Mouse (Mus musculus): ENCODE data around the gene Hspe1.
"Not testable (repeated sequence)": the region's sequence is repeated elsewhere in the genome, so short reads cannot be mapped to it uniquely, and the experiment has no call there.

Gene Hspe1

GRCm38 (mm10) chr1:55086868-55087400, 998 bp upstream of the Hspe1 start:
- DNase-seq = peak; percentile 87

DNA sequence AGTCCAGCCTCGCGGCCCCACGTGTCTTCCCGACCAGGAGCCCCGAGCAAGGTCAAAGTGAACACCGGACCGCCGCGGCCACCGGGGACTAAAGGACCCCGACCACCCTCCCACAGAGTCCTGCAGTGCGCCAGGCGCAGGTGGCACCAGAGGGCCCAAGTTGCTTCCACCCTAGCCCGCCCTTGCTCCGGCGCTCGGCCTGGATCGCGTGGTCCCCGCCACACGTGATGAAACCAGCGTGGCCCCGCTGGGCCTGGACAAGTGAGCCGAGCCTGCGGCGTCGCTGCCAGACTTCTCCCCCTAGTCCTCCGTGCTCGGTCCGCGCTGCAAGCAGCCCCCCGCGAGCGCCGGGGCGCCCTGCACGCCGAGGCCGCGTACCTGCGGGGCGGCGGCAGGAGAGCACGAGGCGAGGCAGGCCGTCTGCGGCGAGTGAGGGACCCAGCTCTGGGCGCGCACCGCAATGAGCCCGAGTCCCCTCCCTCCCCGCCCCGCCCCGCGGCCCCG, 479 bp upstream of the Hspe1 start:
- DNase-seq = peak; percentile 65

GRCm38 (mm10) chr1:55088611-55089497, 922 bp downstream of the Hspe1 start:
- no peak for DNase-seq

DNA sequence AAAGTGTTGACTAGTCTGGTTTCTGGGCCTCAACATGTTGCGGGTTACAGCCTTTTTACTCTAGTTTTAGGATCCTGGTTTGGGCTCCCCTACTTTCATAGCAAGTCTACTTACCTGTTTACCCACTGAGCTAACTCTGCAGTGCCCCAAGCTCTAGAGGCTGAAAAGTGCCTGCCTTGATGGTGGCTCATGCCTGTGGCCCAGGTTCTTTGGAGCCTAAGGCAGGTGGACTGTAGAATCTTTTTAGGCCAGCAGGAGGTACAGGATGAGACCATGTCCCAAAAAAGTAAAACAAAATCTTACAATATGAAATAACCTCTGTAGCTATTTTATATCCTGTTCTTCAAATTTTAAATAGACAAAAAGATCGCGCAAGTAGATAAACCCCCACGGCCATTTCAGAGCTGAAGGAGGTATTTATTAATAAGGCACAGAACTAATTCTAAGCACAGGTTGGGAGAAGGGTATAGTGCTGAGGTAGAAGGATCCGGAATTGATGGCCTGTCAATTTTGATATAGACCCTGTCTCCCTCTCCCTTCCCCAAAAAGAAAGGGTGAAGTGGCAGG, 1.6 kb downstream of the Hspe1 start:
- no peak for DNase-seq

DNA sequence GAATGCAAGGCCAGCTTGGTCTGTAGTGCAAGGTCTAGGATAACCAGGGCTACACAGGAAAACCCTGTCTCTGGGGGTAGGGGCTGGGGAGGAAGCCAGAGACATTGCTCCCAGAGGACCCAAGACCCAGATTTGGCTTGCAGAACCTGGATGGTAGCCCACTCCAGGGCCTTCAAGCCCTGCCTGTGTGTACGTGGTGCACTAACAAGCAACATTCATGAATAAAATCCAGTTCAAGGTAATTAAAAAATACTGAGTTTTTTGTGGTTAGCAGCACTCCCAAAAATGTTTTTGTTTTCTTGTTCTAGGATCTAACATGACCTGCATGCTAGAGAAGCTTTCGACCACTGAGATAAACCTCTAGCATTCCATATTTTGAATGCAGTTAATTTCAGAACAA, 4.1 kb downstream of the Hspe1 start:
- DNase-seq = no peak

DNA sequence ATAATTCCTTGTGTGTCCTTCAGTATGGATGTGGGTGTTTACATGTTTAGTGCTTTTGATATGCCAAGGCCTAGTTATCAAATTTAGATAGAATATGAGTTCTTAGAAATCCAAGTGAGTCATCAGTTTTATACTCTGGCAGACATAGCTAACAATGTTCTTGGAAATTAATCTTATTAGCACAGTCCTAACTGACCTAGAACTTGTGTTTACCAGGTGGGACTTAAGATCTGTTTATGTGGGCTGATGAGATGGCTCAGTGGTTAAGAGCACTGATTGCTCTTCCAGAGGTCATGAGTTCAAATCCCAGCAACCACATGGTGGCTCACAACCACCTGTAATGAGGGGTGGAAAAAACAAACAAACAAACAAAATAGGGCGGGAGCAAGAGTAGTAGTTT, 4.5 kb downstream of the Hspe1 start:
- DNase-seq = no peak

- DNase-seq = no peak
Observed at GRCm38 (mm10) chr1:55106919-55107585, 19.1 kb downstream of the Hspe1 start.

DNA sequence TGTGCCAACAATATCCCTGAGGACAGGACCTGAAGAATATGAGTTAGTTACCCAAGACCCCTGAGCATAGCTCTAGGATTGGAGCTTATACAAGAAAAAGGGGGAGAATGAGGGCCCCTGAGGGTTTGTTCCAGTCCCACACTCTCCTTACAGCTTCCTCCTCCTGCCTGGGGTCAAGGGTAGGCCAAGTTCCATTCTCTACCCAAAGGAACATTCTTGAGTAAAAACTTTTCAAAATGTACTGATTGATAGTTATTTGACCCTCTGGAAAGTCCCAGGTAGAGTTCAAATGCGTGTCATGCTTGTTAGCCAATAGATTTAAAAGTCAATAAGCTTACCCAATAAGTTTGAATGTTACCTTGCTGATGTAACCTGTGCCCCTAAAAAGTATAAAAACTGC, 19.7 kb downstream of the Hspe1 start:
- DNase-seq = no peak

GRCm38 (mm10) chr1:55108473-55108872, 20.5 kb downstream of the Hspe1 start:
- no peak for DNase-seq

GRCm38 (mm10) chr1:55109066-55109766, 21.3 kb downstream of the Hspe1 start:
- no peak for DNase-seq

GRCm38 (mm10) chr1:55123046-55123445, 35.1 kb downstream of the Hspe1 start:
- DNase-seq = no peak

DNA sequence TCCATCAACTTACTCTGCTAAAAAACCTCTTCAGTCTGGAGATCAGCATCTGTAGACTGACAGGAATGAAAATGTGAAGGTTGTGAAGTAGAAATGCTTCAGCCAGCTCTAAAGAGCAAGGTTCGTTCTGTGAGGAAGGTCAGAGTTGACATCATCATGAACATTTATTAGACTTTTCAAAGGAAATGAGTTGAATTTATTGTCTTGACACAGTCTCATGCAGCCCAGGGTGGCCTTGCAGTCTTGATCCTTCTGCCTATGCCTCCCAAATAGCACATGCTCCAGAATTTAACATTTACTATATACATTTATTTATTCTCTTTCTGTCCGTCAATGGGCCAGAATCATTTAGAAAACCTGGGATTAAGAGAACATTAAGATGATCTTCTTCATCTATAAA, 35.6 kb downstream of the Hspe1 start:
- no peak for DNase-seq

GRCm38 (mm10) chr1:55124136-55124535, 36.2 kb downstream of the Hspe1 start:
- DNase-seq = not testable (repeated sequence)

DNA sequence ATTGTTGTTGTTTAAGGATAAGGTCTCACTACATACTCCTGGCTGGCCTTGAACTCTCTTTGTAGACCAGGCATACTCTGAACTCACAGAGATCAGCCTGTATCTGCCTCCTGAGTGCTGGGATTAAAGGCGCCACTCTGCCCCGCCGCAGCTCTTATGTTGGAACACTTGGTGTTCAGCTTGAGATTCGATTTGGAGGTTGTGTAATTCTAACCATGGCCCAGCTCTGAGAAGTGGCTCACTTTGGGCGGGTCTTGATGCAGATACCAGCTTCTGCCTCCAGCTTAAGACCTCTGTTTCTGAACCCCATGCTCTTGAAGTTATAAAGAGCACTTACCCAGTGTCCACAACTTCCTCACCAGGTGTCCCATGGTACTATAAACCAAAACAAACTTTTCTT, 41.8 kb downstream of the Hspe1 start:
- DNase-seq = no peak

DNA sequence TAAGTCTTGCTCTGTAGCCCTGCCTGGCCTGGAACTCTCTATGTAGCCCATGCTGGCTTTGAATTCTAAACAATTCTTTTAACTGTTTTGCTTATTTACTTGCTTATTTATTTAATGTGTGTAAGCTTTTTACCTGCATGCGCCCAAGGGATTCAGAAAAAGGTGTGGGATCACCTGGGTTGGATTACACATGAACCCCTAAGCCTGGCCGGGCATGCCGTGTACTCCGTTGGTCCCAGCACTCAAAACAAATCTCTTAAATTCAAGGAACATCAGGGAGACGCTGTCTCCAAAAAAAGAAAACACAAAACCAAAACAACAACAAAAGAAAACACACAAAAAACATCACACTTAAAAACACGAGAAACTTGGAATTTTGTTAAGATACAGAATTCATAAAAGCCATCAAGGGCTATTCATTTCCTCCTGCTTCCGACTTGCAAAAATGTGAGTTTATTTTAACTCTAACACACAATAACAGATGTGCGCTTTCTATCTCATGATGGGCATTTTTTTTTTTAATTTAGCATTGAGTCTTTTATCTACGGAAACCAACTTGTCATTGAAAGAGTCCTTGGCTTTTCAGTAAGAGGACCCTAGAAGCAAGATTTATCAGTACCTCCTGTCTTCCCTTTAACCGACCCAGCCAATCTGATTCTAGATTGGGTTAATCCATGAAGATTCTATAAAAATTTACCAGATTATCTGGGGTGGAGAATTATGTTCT, 42.4 kb downstream of the Hspe1 start:
- DNase-seq = peak; percentile 20

GRCm38 (mm10) chr1:55130943-55131401, 43.0 kb downstream of the Hspe1 start, which contains the start of gene Mob4:
Mob4 (plus strand) TSS chr1:55131231.
- DNase-seq = peak; percentile 90

- DNase-seq = peak; percentile 56
Observed at GRCm38 (mm10) chr1:55131424-55132014, 43.6 kb downstream of the Hspe1 start.

DNA sequence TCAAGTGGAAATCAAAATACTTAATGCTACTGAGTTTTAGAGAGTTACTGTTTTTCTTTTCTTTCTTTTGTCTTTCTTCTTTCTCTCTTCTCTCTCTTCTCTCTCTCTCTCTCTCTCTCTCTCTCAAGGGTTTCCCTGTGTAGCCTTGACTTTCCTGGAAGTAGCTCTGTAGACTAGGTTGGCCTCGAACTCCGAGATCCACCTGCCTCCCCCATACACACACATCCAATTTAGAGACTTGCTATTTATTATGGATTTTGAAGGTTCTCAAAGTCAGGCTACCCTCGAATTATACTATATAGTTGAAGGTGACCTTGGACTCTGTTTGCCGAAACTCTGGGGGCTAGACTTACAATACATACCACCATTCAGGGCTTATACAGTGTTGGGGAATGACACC, 44.4 kb downstream of the Hspe1 start:
- DNase-seq = no peak

- DNase-seq = no peak
Observed at GRCm38 (mm10) chr1:55133173-55133572, 45.2 kb downstream of the Hspe1 start.

GRCm38 (mm10) chr1:55134301-55134700, 46.4 kb downstream of the Hspe1 start:
- no peak for DNase-seq

DNA sequence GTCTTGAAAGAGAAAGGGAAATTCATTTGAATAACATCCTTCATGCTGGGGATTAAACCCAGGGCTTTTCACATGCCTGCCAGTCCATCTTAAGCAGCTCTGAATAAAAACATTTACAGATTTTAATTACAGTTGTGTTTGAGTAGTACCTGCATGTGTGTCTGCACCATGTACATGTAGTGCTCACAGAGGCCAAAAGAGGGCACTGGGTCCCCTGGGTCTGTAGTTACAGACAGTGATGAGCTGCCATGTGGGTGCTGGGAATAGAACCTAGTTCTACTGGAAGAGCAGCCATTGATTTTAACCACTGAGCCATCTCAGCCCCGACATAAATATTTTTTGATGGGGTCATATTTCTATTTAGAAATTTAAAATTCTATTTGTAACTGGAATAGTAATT, 47.9 kb downstream of the Hspe1 start:
- DNase-seq = no peak
